8 mouse cellular contexts compared by ENCODE assay signal in genomic region chr11:22857705-22858440, GRCm38 (mm10). TPM values are rescaled to one million over a fixed set of nuclear protein-coding genes. Genes with fewer than 3 reads are reported as not detected.
DNase-seq lines count a peak whose midpoint lies in the region; ATAC-seq lines count a peak whose summit lies in the region.

No protein-coding gene starts in this region.

- WGBS in heart, embryonic 11.5 days (ENCODE audit: insufficient replicate concordance), result 17% methylated on average over 25 of the region's 25 CpGs
- 5% methylated on average over 25 of the region's 25 CpGs for WGBS in liver, embryonic 16.5 days (ENCODE audit: insufficient replicate concordance)
- WGBS in neural tube, embryonic 15.5 days, result 20% methylated on average over 25 of the region's 25 CpGs

- H3K27ac ChIP-seq in heart, embryonic 11.5 days (ENCODE audit: low read depth, low read length), result no peak overlapping the region
- peak overlapping the region; percentile 74 for H3K27ac ChIP-seq in liver, embryonic 16.5 days (ENCODE audit: low read length)
- H3K27ac ChIP-seq in neural tube, embryonic 15.5 days (replicated peaks), result no peak overlapping the region

- H3K4me2 ChIP-seq in heart, embryonic 11.5 days, result peak overlapping the region; percentile 100
- peak overlapping the region; percentile 99 for H3K4me2 ChIP-seq in liver, embryonic 16.5 days (ENCODE audit: low read depth, low read length)
- H3K4me2 ChIP-seq in neural tube, embryonic 15.5 days, result peak overlapping the region; percentile 99

- H3K9ac ChIP-seq in heart, embryonic 11.5 days (ENCODE audit: low read depth, low read length), result peak overlapping the region; percentile 81; the same call in 1 of the 2 replicates
- peak overlapping the region; percentile 83 for H3K9ac ChIP-seq in liver, embryonic 16.5 days (ENCODE audit: low read depth, low read length)
- peak overlapping the region; percentile 55; the same call in 1 of the 2 replicates for H3K9ac ChIP-seq in neural tube, embryonic 15.5 days (replicated peaks)

- H3K36me3 ChIP-seq in heart, embryonic 11.5 days (ENCODE audit: control insufficient read depth, insufficient read depth, low read length), result no peaks in the 10 kb centered on the region
- no peaks in the 10 kb centered on the region for H3K36me3 ChIP-seq in liver, embryonic 16.5 days (ENCODE audit: control insufficient read depth, insufficient read depth)
- no peaks in the 10 kb centered on the region for H3K36me3 ChIP-seq in neural tube, embryonic 15.5 days

- DNase-seq in heart, adult 9 months (ENCODE audit: low spot score in 2 of 2), result no peak
- DNase-seq in adrenal gland, postnatal 36 days, result peak; percentile 55 to 70
- DNase-seq in left cerebral cortex, adult 18-20 months (ENCODE audit: low spot score in 2 of 2), result no peak
- no peak for DNase-seq in testis, postnatal 10 days (ENCODE audit: low spot score)

- H3K9me3 ChIP-seq in heart, embryonic 11.5 days (replicated peaks; ENCODE audit: control insufficient read depth, low read length), result no peaks in the 10 kb centered on the region
- H3K9me3 ChIP-seq in liver, embryonic 16.5 days (replicated peaks; ENCODE audit: control insufficient read depth, low read length), result no peaks in the 10 kb centered on the region
- H3K9me3 ChIP-seq in neural tube, embryonic 15.5 days (replicated peaks), result no peaks in the 10 kb centered on the region

- peak overlapping the region; percentile 78 for H3K4me3 ChIP-seq in heart, embryonic 11.5 days (ENCODE audit: low read depth, low read length)
- peak overlapping the region; percentile 86 for H3K4me3 ChIP-seq in liver, embryonic 16.5 days (ENCODE audit: low read depth, low read length)
- H3K4me3 ChIP-seq in neural tube, embryonic 15.5 days (replicated peaks), result peak overlapping the region; percentile 63

- H3K4me1 ChIP-seq in heart, embryonic 11.5 days (ENCODE audit: control insufficient read depth, insufficient read depth, low read length), result peaks cover 10% of the 10 kb centered on the region; the same call in 1 of the 2 replicates
- peaks cover 45% of the 10 kb centered on the region for H3K4me1 ChIP-seq in liver, embryonic 16.5 days (ENCODE audit: control insufficient read depth, low read depth, low read length)
- peaks cover 27% of the 10 kb centered on the region for H3K4me1 ChIP-seq in neural tube, embryonic 15.5 days

- ATAC-seq in heart, embryonic 11.5 days (replicated peaks; ENCODE audit: insufficient number of reproducible peaks, low FRiP score, low TSS enrichment), result no peak
- ATAC-seq in hematopoietic stem cell, adult 5-6 weeks (replicated peaks in 1 of 2; ENCODE audit: insufficient read depth in 1 of 2, low FRiP score in 2 of 2, low TSS enrichment in 1 of 2, low read depth in 1 of 2, poor library complexity in 2 of 2, severe bottlenecking in 2 of 2), result peak; percentile 12 to 14; a peak in 1 of 4 replicates
- no peak for ATAC-seq in liver, embryonic 16.5 days (ENCODE audit: low read depth)
- ATAC-seq in neural tube, embryonic 15.5 days (ENCODE audit: low FRiP score), result no peak

- peaks cover 12% of the 10 kb centered on the region; the same call in 1 of the 2 replicates for H3K27me3 ChIP-seq in heart, embryonic 11.5 days (ENCODE audit: control insufficient read depth, insufficient read depth, low read length)
- no peaks in the 10 kb centered on the region for H3K27me3 ChIP-seq in liver, embryonic 16.5 days (ENCODE audit: control insufficient read depth, insufficient read depth, low read depth, low read length)
- H3K27me3 ChIP-seq in neural tube, embryonic 15.5 days (replicated peaks), result peaks cover 57% of the 10 kb centered on the region

RNA-seq across cellular contexts. Expression of gene B3gnt2, which starts 2.9 kb away (rescaled TPM):
- polyA plus RNA-seq in heart, embryonic 11.5 days (2014; fragmentation: Nextera tagmentation; extraction: Ambion mirVana), result 2.2 and 2.9 TPM in 2 replicates
- 10 to 100 TPM; 35.9 to 62.8 TPM for total RNA-seq in adrenal gland, postnatal 36 days (2021)
- total RNA-seq in hematopoietic stem cell, adult 5-6 weeks (2017), result 13.7 and 19.1 TPM in 2 replicates
- 4.4 and 6.6 TPM in 2 replicates for polyA plus RNA-seq in liver, embryonic 16.5 days (2015; fragmentation: Nextera tagmentation; extraction: Ambion mirVana)
- polyA plus RNA-seq in neural tube, embryonic 15.5 days (2015; fragmentation: Nextera tagmentation; extraction: Ambion mirVana), result 2.3 and 5.5 TPM in 2 replicates
- 10 to 100 TPM; 13.5 to 19.3 TPM for total RNA-seq in left cerebral cortex, adult 18-20 months (2021)

Comparison
In these comparisons a context has a peak if more than half of its experiments do, and no peak if none do; other contexts are left out.
1. ATAC-seq: peak in hematopoietic stem cell, adult 5-6 weeks (2 of 2); none in heart, embryonic 11.5 days (single experiment), liver, embryonic 16.5 days (single experiment) and neural tube, embryonic 15.5 days (single experiment).
2. DNase-seq: peak in adrenal gland, postnatal 36 days (2 of 2); none in heart, adult 9 months (0 of 2), left cerebral cortex, adult 18-20 months (0 of 2) and testis, postnatal 10 days (single experiment).
3. Peak in every context shown above with its lines, with median percentiles within 50 percentile points of each other: H3K4me2 ChIP-seq, H3K4me3 ChIP-seq and H3K9ac ChIP-seq.